Mouse (Mus musculus) heart, embryonic 13.5 days (tissue): Measurements from ENCODE around the gene Spag5. TPM values are rescaled to one million over a fixed set of nuclear protein-coding genes. Genes with fewer than 3 reads are reported as not detected.

Source experiments
- ATAC-seq: fragments of 200-750 bp; cut with Nextera tagmentation; 2 replicates; pipeline ENCODE4 v1.8.0; 2017; ENCODE audit warnings: moderate TSS enrichment; ENCODE audit not compliant: insufficient number of reproducible peaks, low FRiP score, low TSS enrichment; ENCODE audit errors: extremely low read depth
- H3K27ac ChIP-seq: fragments of 300-500 bp; sonication (generic); replicated peaks from 2 replicates; pipeline ENCODE4 v1.5.1; 2015; ENCODE audit warnings: moderate library complexity, mild to moderate bottlenecking, inconsistent platforms
- H3K27me3 ChIP-seq: fragments of 300-500 bp; sonication (generic); replicated peaks from 2 replicates; pipeline ENCODE4 v1.6.1; 2015; ENCODE audit warnings: mild to moderate bottlenecking, inconsistent platforms
- H3K36me3 ChIP-seq: fragments of 300-500 bp; sonication (generic); 2 replicates; pipeline ENCODE4 v1.6.1; 2015; ENCODE audit warnings: mild to moderate bottlenecking, inconsistent platforms
- H3K4me1 ChIP-seq: fragments of 300-500 bp; sonication (generic); 2 replicates; pipeline ENCODE4 v1.6.1; 2015; ENCODE audit warnings: inconsistent platforms
- H3K4me2 ChIP-seq: fragments of 300-500 bp; sonication (generic); 2 replicates; pipeline ENCODE4 v1.6.1; 2015; ENCODE audit warnings: inconsistent platforms, mild to moderate bottlenecking, moderate library complexity
- H3K4me3 ChIP-seq: fragments of 300-500 bp; sonication (generic); 2 replicates; pipeline ENCODE4 v1.5.1; 2015; ENCODE audit warnings: moderate library complexity, mild to moderate bottlenecking, inconsistent platforms
- H3K9ac ChIP-seq: fragments of 300-500 bp; sonication (generic); 2 replicates; pipeline ENCODE4 v1.6.1; 2015; ENCODE audit warnings: inconsistent platforms, mild to moderate bottlenecking, moderate library complexity
- H3K9me3 ChIP-seq: fragments of 300-500 bp; sonication (generic); 2 replicates; pipeline ENCODE4 v1.6.1; 2016; ENCODE audit warnings: inconsistent platforms
- WGBS: fragments of 180-500 bp; shearing (Covaris S2); methylation state at CpG from one replicate; pipeline ENCODE4 v1.1.7; 2015; ENCODE audit warnings: mixed read lengths; 5-methylcytosine and 5-hydroxymethylcytosine counted together
- polyA plus RNA-seq: library from polyadenylated mRNA; unstranded; fragments of >200 nt; fragmentation: Nextera tagmentation; extraction: Ambion mirVana; gene quantifications from 2 replicates; pipeline ENCODE4 v1.2.1, GENCODE M21; 2015

The Spag5 gene
- polyA plus RNA-seq, 1 experiment from 2014 or later, result 24.5 TPM

- Histone ChIP-seq H3K27ac (no peak overlapping the region), H3K9ac (peak overlapping the region; percentile 25; the same call in 1 of the 2 replicates), H3K4me2 (peak overlapping the region; percentile 62), H3K27me3 (no peaks in the 10 kb centered on the region), H3K36me3 (peaks cover 31% of the 10 kb centered on the region), H3K9me3 (no peaks in the 10 kb centered on the region), H3K4me3 (no peak overlapping the region), H3K4me1 (peaks cover 32% of the 10 kb centered on the region)
- 85% methylated on average over 15 of the region's 15 CpGs for WGBS
- no peak for ATAC-seq
These were observed 22.9 kb downstream of the Spag5 start for GRCm38 (mm10) chr11:78324000-78324785.

DNA sequence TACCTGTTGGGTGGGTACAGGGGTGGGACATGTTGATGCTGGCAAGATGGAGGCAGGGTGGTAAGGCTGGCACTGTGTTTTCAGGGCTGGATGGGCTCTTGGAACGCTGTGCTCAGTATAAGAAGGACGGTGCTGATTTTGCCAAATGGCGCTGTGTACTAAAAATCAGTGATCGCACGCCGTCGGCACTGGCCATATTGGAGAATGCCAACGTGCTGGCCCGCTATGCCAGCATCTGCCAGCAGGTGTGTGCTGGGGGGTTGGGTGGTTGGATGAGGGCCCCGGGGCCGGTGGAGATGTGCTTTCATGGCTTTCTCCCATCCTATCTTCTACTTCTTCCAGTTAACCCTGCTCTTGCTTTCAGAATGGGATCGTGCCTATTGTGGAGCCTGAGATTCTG, 23.6 kb downstream of the Spag5 start:
- 89% methylated on average over 12 of the region's 12 CpGs for WGBS
- Histone ChIP-seq H3K4me3 (no peak overlapping the region), H3K9ac (no peak overlapping the region), H3K9me3 (no peaks in the 10 kb centered on the region), H3K27me3 (no peaks in the 10 kb centered on the region), H3K27ac (no peak overlapping the region), H3K36me3 (peaks cover 23% of the 10 kb centered on the region), H3K4me2 (no peak overlapping the region), H3K4me1 (peaks cover 35% of the 10 kb centered on the region)
- no peak for ATAC-seq

GRCm38 (mm10) chr11:78327215-78327614, 25.9 kb downstream of the Spag5 start:
- Histone ChIP-seq H3K4me3 (no peak overlapping the region), H3K4me1 (peaks cover 30% of the 10 kb centered on the region), H3K9ac (no peak overlapping the region), H3K36me3 (peaks cover 1% of the 10 kb centered on the region), H3K27ac (no peak overlapping the region), H3K27me3 (no peaks in the 10 kb centered on the region), H3K9me3 (no peaks in the 10 kb centered on the region), H3K4me2 (no peak overlapping the region)
- WGBS, result 92% methylated on average over 4 of the region's 4 CpGs
- no peak for ATAC-seq

GRCm38 (mm10) chr11:78327634-78328511, 26.5 kb downstream of the Spag5 start, which contains the start of gene Pigs:
TSS of gene Pigs (plus strand) at chr11:78328415.
- WGBS, result 10% methylated on average over 37 of the region's 37 CpGs
- Histone ChIP-seq H3K9ac (peak within 1 kb of the TSS; percentile 92), H3K27ac (peak within 1 kb of the TSS; percentile 32; the same call in 1 of the 2 replicates)

GRCm38 (mm10) chr11:78328512-78329056, 27.3 kb downstream of the Spag5 start:
- Histone ChIP-seq H3K9ac (peak overlapping the region; percentile 92), H3K27me3 (no peaks in the 10 kb centered on the region), H3K4me1 (peaks cover 17% of the 10 kb centered on the region), H3K9me3 (no peaks in the 10 kb centered on the region), H3K4me2 (peak overlapping the region; percentile 96), H3K36me3 (peaks cover 14% of the 10 kb centered on the region), H3K4me3 (peak overlapping the region; percentile 95), H3K27ac (0 out of 2 replicates have a peak overlapping the region, but pooled peaks have one; percentile 20)
- ATAC-seq, result peak; percentile 12; the same call in 1 of the 2 replicates
- WGBS, result under 1% methylated on average over 41 of the region's 41 CpGs

More at GRCm38 (mm10) chr11:78327634-78328511, 26.5 kb downstream of the Spag5 start, which contains the start of gene Pigs:
- ATAC-seq, result peak; percentile 88
- H3K27me3 ChIP-seq, result no peaks in the 10 kb centered on the region
- H3K36me3 ChIP-seq, result peaks cover 7% of the 10 kb centered on the region
- H3K9me3 ChIP-seq, result no peaks in the 10 kb centered on the region
- H3K4me3 ChIP-seq, result peak within 1 kb of the TSS; percentile 95
- peaks cover 24% of the 10 kb centered on the region for H3K4me1 ChIP-seq
- peak within 1 kb of the TSS; percentile 96 for H3K4me2 ChIP-seq

DNA sequence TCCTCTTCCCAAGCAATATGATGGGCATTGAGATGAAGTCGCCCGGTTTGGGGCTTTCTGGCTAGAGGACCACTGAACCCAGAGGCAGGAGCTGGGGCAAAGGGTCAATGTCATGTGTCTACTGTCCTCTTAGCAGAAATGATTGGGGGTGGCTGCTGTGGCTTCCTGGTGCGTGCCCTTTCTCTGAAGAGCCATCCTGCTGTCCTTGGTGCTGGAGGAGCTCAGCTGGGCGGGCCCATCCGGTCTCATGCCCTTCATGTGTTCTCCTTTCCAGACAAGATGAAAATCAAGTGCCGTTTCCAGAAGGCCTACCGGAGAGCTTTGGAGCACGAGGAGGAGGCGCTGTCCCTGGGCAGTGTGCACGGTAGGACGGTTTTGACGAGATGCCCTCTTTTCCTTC, 31.3 kb downstream of the Spag5 start:
- H3K36me3 ChIP-seq, result peaks cover 49% of the 10 kb centered on the region
- 90% methylated on average over 12 of the region's 12 CpGs for WGBS
- no peak overlapping the region for H3K4me2 ChIP-seq
- no peaks in the 10 kb centered on the region for H3K27me3 ChIP-seq
- H3K9ac ChIP-seq, result no peak overlapping the region
- no peaks in the 10 kb centered on the region for H3K9me3 ChIP-seq
- no peak overlapping the region for H3K27ac ChIP-seq
- H3K4me1 ChIP-seq, result peaks cover 8% of the 10 kb centered on the region
- H3K4me3 ChIP-seq, result no peak overlapping the region
- ATAC-seq, result no peak

GRCm38 (mm10) chr11:78333992-78334391, 32.7 kb downstream of the Spag5 start:
- peaks cover 61% of the 10 kb centered on the region for H3K36me3 ChIP-seq
- WGBS, result 92% methylated on average over 5 of the region's 5 CpGs
- no peak overlapping the region for H3K4me3 ChIP-seq
- peaks cover 5% of the 10 kb centered on the region for H3K4me1 ChIP-seq
- H3K9me3 ChIP-seq, result no peaks in the 10 kb centered on the region
- no peak overlapping the region for H3K9ac ChIP-seq
- no peak for ATAC-seq
- H3K27ac ChIP-seq, result no peak overlapping the region
- H3K4me2 ChIP-seq, result no peak overlapping the region
- no peaks in the 10 kb centered on the region for H3K27me3 ChIP-seq

DNA sequence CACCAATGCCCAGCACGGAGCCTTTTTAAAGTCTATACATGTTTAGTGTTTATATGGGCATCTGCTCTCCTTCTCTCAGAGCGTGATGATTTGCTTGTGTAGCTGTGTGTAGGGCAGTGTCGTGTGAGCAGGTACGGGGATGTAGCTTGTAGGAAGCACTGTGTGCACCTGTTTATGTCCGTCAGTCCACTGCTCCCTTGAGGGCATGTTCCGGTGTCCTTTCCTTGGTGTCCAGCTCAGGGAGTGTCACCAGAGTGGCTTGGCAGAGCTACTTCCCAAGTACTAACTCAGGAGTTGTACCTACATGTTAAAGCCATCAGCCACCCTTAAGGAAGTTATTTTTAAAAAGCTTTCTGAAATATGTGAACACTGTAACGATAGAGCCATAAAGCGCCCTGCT, 35.7 kb downstream of the Spag5 start:
- Histone ChIP-seq H3K9me3 (no peaks in the 10 kb centered on the region), H3K4me2 (no peak overlapping the region), H3K36me3 (peaks cover 86% of the 10 kb centered on the region), H3K27me3 (no peaks in the 10 kb centered on the region), H3K9ac (no peak overlapping the region), H3K27ac (no peak overlapping the region), H3K4me1 (no peaks in the 10 kb centered on the region), H3K4me3 (no peak overlapping the region)
- ATAC-seq, result no peak
- 86% methylated on average over 8 of the region's 8 CpGs for WGBS

DNA sequence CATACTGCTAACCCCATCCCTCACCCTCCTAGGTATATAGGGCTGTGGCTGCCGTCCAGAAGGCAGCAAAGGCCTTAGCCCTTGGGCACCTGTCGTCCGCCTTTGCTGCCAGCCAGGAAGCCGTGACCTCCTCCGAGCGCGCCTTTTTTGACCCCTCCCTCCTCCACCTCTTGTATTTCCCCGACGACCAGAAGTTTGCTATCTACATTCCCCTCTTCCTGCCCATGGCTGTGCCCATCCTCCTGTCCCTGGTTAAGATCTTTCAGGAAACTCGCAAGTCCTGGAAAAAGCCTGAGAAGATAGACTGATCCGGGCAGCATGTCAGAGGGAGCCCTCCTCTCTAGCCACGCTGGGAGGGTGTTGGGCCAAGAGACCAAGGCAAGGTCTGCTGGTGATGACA, 40.4 kb downstream of the Spag5 start:
- Histone ChIP-seq H3K4me2 (no peak overlapping the region), H3K9ac (no peak overlapping the region), H3K27ac (no peak overlapping the region), H3K4me1 (peaks cover 36% of the 10 kb centered on the region), H3K4me3 (no peak overlapping the region), H3K36me3 (peaks cover 44% of the 10 kb centered on the region), H3K9me3 (no peaks in the 10 kb centered on the region), H3K27me3 (no peaks in the 10 kb centered on the region)
- ATAC-seq, result no peak
- 59% methylated on average over 12 of the region's 12 CpGs for WGBS

- 1% methylated on average over 63 of the region's 66 CpGs for WGBS
These were observed 42.3 kb downstream of the Spag5 start, which contains the start of gene Unc119 for GRCm38 (mm10) chr11:78343381-78344327. TSS of gene Unc119 (plus strand) at chr11:78343482.

More at GRCm38 (mm10) chr11:78343381-78344327, 42.3 kb downstream of the Spag5 start, which contains the start of gene Unc119:
- peak within 1 kb of the TSS; percentile 96 for H3K9ac ChIP-seq
- no peaks in the 10 kb centered on the region for H3K27me3 ChIP-seq
- peak; percentile 83 for ATAC-seq
- peaks cover 43% of the 10 kb centered on the region for H3K4me1 ChIP-seq
- H3K4me2 ChIP-seq, result peak within 1 kb of the TSS; percentile 94
- H3K36me3 ChIP-seq, result peaks cover 43% of the 10 kb centered on the region
- H3K27ac ChIP-seq, result peak within 1 kb of the TSS; percentile 88
- peak within 1 kb of the TSS; percentile 94 for H3K4me3 ChIP-seq
- H3K9me3 ChIP-seq, result no peaks in the 10 kb centered on the region
